25 mouse cellular contexts compared by ENCODE assay signal in genomic region chr5:18163515-18163914, GRCm38 (mm10).
DNase-seq lines count a peak whose midpoint lies in the region; ATAC-seq and TF ChIP-seq lines count a peak whose summit lies in the region.
"Had no signal": no experiment of that assay in that cellular context is flagged by ENCODE, and none has a peak within 500 bp of the region (broad histone marks: within the 10 kb centered on the region; RNA-seq: fewer than 3 reads in every experiment).

No protein-coding gene starts in this region.

- peaks cover 4% of the 10 kb centered on the region; the same call in 1 of the 2 replicates for H3K27me3 ChIP-seq in embryonic facial prominence, embryonic 13.5 days
- H3K27me3 ChIP-seq in embryonic facial prominence, embryonic 10.5 days (replicated peaks; ENCODE audit: low read depth, poor library complexity, severe bottlenecking), result no peaks in the 10 kb centered on the region
- H3K27me3 ChIP-seq: CH12.LX; embryonic facial prominence, embryonic 12.5 days; forebrain, embryonic 12.5 days; Patski had no signal

- H3K4me1 ChIP-seq in embryonic facial prominence, embryonic 13.5 days, result peaks cover 3% of the 10 kb centered on the region; the same call in 1 of the 2 replicates
- H3K4me1 ChIP-seq in embryonic facial prominence, embryonic 10.5 days, result no peaks in the 10 kb centered on the region
- H3K4me1 ChIP-seq: forebrain, embryonic 10.5 days; forebrain, embryonic 12.5 days had no signal

- H3K9me3 ChIP-seq in embryonic facial prominence, embryonic 13.5 days, result peaks cover 3% of the 10 kb centered on the region; the same call in 1 of the 2 replicates
- H3K9me3 ChIP-seq in embryonic facial prominence, embryonic 10.5 days, result no peaks in the 10 kb centered on the region
- H3K9me3 ChIP-seq: embryonic facial prominence, embryonic 12.5 days; forebrain, embryonic 12.5 days; G1E had no signal

- H3K36me3 ChIP-seq in embryonic facial prominence, embryonic 13.5 days, result no peaks in the 10 kb centered on the region
- no peaks in the 10 kb centered on the region for H3K36me3 ChIP-seq in embryonic facial prominence, embryonic 10.5 days (replicated peaks)
- H3K36me3 ChIP-seq: embryonic facial prominence, embryonic 12.5 days; forebrain, embryonic 10.5 days; forebrain, embryonic 12.5 days; G1E had no signal

- H3K4me2 ChIP-seq in embryonic facial prominence, embryonic 13.5 days, result no peak overlapping the region
- H3K4me2 ChIP-seq: embryonic facial prominence, embryonic 12.5 days; forebrain, embryonic 12.5 days had no signal

- TF ChIP-seq CTCF in layer of hippocampus, adult 2 months (conservative IDR thresholded peaks at IDR 0.05), result no peak

- ATAC-seq in embryonic facial prominence, embryonic 13.5 days (ENCODE audit: insufficient number of reproducible peaks, insufficient read depth, low FRiP score, low TSS enrichment, low read depth), result peak; percentile 67; the same call in 1 of the 2 replicates
- ATAC-seq: activated CD4-positive, CD25-positive, alpha-beta regulatory T cell, adult 4 months; CD4-positive, CD25-positive, alpha-beta regulatory T cell, adult 4 months; forebrain, embryonic 14.5 days; Patski had no signal

- H3K4me3 ChIP-seq in embryonic facial prominence, embryonic 13.5 days, result no peak overlapping the region
- H3K4me3 ChIP-seq in embryonic facial prominence, embryonic 10.5 days, result no peak overlapping the region
- H3K4me3 ChIP-seq in layer of hippocampus, adult 2 months, result no peak overlapping the region
- H3K4me3 ChIP-seq: embryonic facial prominence, embryonic 12.5 days; erythroblast, embryonic 14.5 days; forebrain, embryonic 10.5 days; forebrain, embryonic 12.5 days had no signal

- H3K9ac ChIP-seq in embryonic facial prominence, embryonic 13.5 days, result no peak overlapping the region
- H3K9ac ChIP-seq: embryonic facial prominence, embryonic 12.5 days; forebrain, embryonic 12.5 days had no signal

- H3K27ac ChIP-seq in embryonic facial prominence, embryonic 13.5 days, result 0 out of 2 replicates have a peak overlapping the region, but pooled peaks have one; percentile 44
- no peak overlapping the region for H3K27ac ChIP-seq in embryonic facial prominence, embryonic 10.5 days (replicated peaks)
- peak overlapping the region; percentile 33; the same call in 1 of the 2 replicates for H3K27ac ChIP-seq in layer of hippocampus, adult 2 months
- H3K27ac ChIP-seq: embryonic facial prominence, embryonic 12.5 days; forebrain, embryonic 10.5 days; forebrain, embryonic 12.5 days had no signal

- DNase-seq in embryonic facial prominence, embryonic 10.5 days (ENCODE audit: low spot score), result no peak
- no peak for DNase-seq in layer of hippocampus, adult 2 months (ENCODE audit: low spot score in 2 of 2)
- DNase-seq in layer of hippocampus, postnatal 36 days, result no peak
- no peak for DNase-seq in ovary, adult 18-20 months (ENCODE audit: low spot score)
- DNase-seq: adrenal gland, adult 8-10 months; adrenal gland, postnatal 14 days; adrenal gland, postnatal 36 days; B cell, adult 2 months; cerebellum, adult 11-12 months; cerebellum, adult 2 months; cerebellum, adult 9-10 months; cerebellum, postnatal 10 days; cerebellum, postnatal 25 days; embryo, embryonic 11 days had no signal
